8 mouse cellular contexts compared by ENCODE assay signal in the genomic region with DNA sequence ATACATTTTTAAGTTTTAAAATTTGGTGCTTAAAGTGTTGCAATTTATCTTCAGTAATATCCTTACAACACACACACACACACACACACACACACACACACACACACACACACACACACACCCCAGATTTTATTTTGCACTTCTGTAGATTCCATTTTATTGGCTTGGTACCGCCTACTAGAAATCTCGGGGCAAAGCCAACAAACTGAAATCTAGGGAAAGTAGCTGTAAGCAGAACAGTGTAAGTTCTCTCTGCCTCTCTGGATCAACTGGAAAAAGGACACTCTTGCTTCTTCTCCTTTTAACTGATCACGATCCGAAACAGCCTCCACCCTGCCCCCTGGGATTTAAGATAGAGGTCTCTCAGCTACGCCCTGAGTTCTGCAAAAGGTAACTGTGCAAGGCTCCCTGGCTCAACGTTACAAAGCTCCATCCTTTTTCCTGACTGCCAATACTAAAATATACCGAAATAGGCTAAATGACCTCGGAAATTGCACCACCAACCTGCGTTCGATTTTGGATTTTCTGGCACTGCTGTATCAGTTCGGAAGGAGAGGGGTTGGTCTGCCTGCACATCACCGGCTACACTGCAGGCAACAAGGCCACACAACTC.
DNase-seq lines count a peak whose midpoint lies in the region; ATAC-seq and TF ChIP-seq lines count a peak whose summit lies in the region.
"Had no signal": no experiment of that assay in that cellular context is flagged by ENCODE, and none has a peak within 500 bp of the region (broad histone marks: within the 10 kb centered on the region; RNA-seq: fewer than 3 reads in every experiment).

No protein-coding gene starts in this region.

- no peaks in the 10 kb centered on the region for H3K36me3 ChIP-seq in lung, embryonic 14.5 days (ENCODE audit: insufficient read depth)
- H3K36me3 ChIP-seq in forebrain, embryonic 16.5 days (ENCODE audit: control insufficient read depth, insufficient read depth) = no peaks in the 10 kb centered on the region
- no peaks in the 10 kb centered on the region for H3K36me3 ChIP-seq in intestine, embryonic 16.5 days (ENCODE audit: control insufficient read depth, insufficient read depth, low read length)

- H3K27me3 ChIP-seq in lung, embryonic 14.5 days (ENCODE audit: insufficient read depth, low read length) = no peaks in the 10 kb centered on the region
- H3K27me3 ChIP-seq in forebrain, embryonic 16.5 days (replicated peaks; ENCODE audit: control insufficient read depth, insufficient read depth, low read length) = no peaks in the 10 kb centered on the region
- H3K27me3 ChIP-seq in intestine, embryonic 16.5 days (replicated peaks; ENCODE audit: control insufficient read depth, insufficient read depth, low read length) = no peaks in the 10 kb centered on the region

- H3K9me3 ChIP-seq in lung, embryonic 14.5 days (ENCODE audit: low read depth, low read length) = no peaks in the 10 kb centered on the region
- H3K9me3 ChIP-seq in forebrain, embryonic 16.5 days (ENCODE audit: control insufficient read depth, low read length) = no peaks in the 10 kb centered on the region
- no peaks in the 10 kb centered on the region for H3K9me3 ChIP-seq in intestine, embryonic 16.5 days (ENCODE audit: control insufficient read depth, low read length)

- no peak for ATAC-seq in lung, embryonic 14.5 days (ENCODE audit: insufficient read depth)
- 0 out of 2 replicates have a peak, but pooled peaks have one; percentile 36 for ATAC-seq in forebrain, embryonic 16.5 days
- no peak for ATAC-seq in intestine, embryonic 16.5 days

- WGBS in lung, embryonic 14.5 days = 41% methylated on average over 12 of the region's 12 CpGs
- WGBS in forebrain, embryonic 16.5 days = 41% methylated on average over 12 of the region's 12 CpGs
- 52% methylated on average over 12 of the region's 12 CpGs for WGBS in intestine, embryonic 16.5 days

- H3K9ac ChIP-seq in lung, embryonic 14.5 days = peak overlapping the region; percentile 65
- H3K9ac ChIP-seq in forebrain, embryonic 16.5 days (replicated peaks; ENCODE audit: low read depth, low read length) = no peak overlapping the region; the same call in 1 of the 2 replicates
- peak overlapping the region; percentile 49 for H3K9ac ChIP-seq in intestine, embryonic 16.5 days (ENCODE audit: low read depth, low read length)

- peak; percentile 74 for DNase-seq in lung, embryonic 14.5 days
- no peak for DNase-seq in lung, adult 18-20 months
- DNase-seq in skeletal muscle tissue, adult 2 months (ENCODE audit: low read depth, low spot score) = peak; percentile 21
- DNase-seq in embryo, embryonic 11 days = no peak
- no peak for DNase-seq in embryo, embryonic 10 days (ENCODE audit: low spot score)

- peak overlapping the region; percentile 89 for H3K27ac ChIP-seq in lung, embryonic 14.5 days (ENCODE audit: low read depth)
- H3K27ac ChIP-seq in forebrain, embryonic 16.5 days (ENCODE audit: low read length) = peak overlapping the region; percentile 35; the same call in 1 of the 2 replicates
- peak overlapping the region; percentile 91 for H3K27ac ChIP-seq in intestine, embryonic 16.5 days (ENCODE audit: low read length)

- H3K4me1 ChIP-seq in lung, embryonic 14.5 days (ENCODE audit: insufficient read depth) = peaks cover 13% of the 10 kb centered on the region
- H3K4me1 ChIP-seq in forebrain, embryonic 16.5 days (replicated peaks; ENCODE audit: control insufficient read depth, insufficient read depth, low read length) = peaks cover 16% of the 10 kb centered on the region
- peaks cover 10% of the 10 kb centered on the region for H3K4me1 ChIP-seq in intestine, embryonic 16.5 days (ENCODE audit: control insufficient read depth, insufficient read depth, low read length)

- peak overlapping the region; percentile 24 for H3K4me3 ChIP-seq in lung, embryonic 14.5 days (ENCODE audit: low read depth, low read length)
- H3K4me3 ChIP-seq in forebrain, embryonic 16.5 days (replicated peaks; ENCODE audit: low read length) = no peak overlapping the region; the same call in 1 of the 2 replicates
- H3K4me3 ChIP-seq in intestine, embryonic 16.5 days (ENCODE audit: low read length) = peak overlapping the region; percentile 19
- H3K4me3 ChIP-seq: myocyte had no signal

- no peak for TF ChIP-seq CTCF in lung, embryonic 14.5 days (IDR thresholded peaks at IDR 0.05; ENCODE audit: low read depth)

- H3K4me2 ChIP-seq in lung, embryonic 14.5 days = peak overlapping the region; percentile 76
- peak overlapping the region; percentile 98 for H3K4me2 ChIP-seq in forebrain, embryonic 16.5 days (ENCODE audit: low read length)
- H3K4me2 ChIP-seq in intestine, embryonic 16.5 days (ENCODE audit: low read depth, low read length) = peak overlapping the region; percentile 29; the same call in 1 of the 2 replicates

Comparison
In these comparisons a context has a peak if more than half of its experiments do, and no peak if none do; other contexts are left out.
1. DNase-seq: peak in lung, embryonic 14.5 days (single experiment) and skeletal muscle tissue, adult 2 months (single experiment); none in lung, adult 18-20 months (0 of 2), embryo, embryonic 11 days (single experiment) and embryo, embryonic 10 days (single experiment).
2. H3K27ac ChIP-seq: peak in every context shown above with its lines; median percentile 91 in intestine, embryonic 16.5 days; 89 in lung, embryonic 14.5 days; 35 in forebrain, embryonic 16.5 days.
3. H3K4me2 ChIP-seq: peak in every context shown above with its lines; median percentile 98 in forebrain, embryonic 16.5 days; 76 in lung, embryonic 14.5 days; 29 in intestine, embryonic 16.5 days.